Mouse (Mus musculus): ENCODE measurements around the gene Gm40193.
A peak's percentile ranks its signal among the peaks of the same experiment; 100 is the strongest.

The Gm40193 gene

GRCm38 (mm10) chr11:70506385-70506784 is 26.4 kb downstream of the Gm40193 start:
- peak; percentile 64 for DNase-seq (ENCODE audit: low read depth)

- DNase-seq (ENCODE audit: low read depth), result no peak
These were observed 27.8 kb downstream of the Gm40193 start, which contains the start of gene Tm4sf5 for GRCm38 (mm10) chr11:70504970-70505369. TSS of gene Tm4sf5 (plus strand) at chr11:70505244.

- no peak for DNase-seq (ENCODE audit: low read depth)
These were observed 30.7 kb downstream of the Gm40193 start for GRCm38 (mm10) chr11:70502018-70502417.

GRCm38 (mm10) chr11:70500476-70500812 is 32.3 kb downstream of the Gm40193 start:
- DNase-seq (ENCODE audit: low read depth), result no peak

- no peak for DNase-seq (ENCODE audit: low read depth)
These were observed 32.9 kb downstream of the Gm40193 start for GRCm38 (mm10) chr11:70499566-70500475.

GRCm38 (mm10) chr11:70489684-70490083 is 43.1 kb downstream of the Gm40193 start:
- peak; percentile 29 for DNase-seq (ENCODE audit: low read depth)

- DNase-seq (ENCODE audit: low read depth), result no peak
These were observed 43.6 kb downstream of the Gm40193 start for GRCm38 (mm10) chr11:70489138-70489537.

- DNase-seq (ENCODE audit: low read depth), result no peak
These were observed 44.9 kb downstream of the Gm40193 start for GRCm38 (mm10) chr11:70487816-70488215.

- DNase-seq (ENCODE audit: low read depth), result no peak
These were observed 47.2 kb downstream of the Gm40193 start for GRCm38 (mm10) chr11:70485498-70485897.
